Mouse (Mus musculus): Measurements from ENCODE around the gene Gm10100. TPM values are rescaled to one million over a fixed set of nuclear protein-coding genes. Genes with fewer than 3 reads are reported as not detected.

Gm10100 gene
- total RNA-seq (2023): not detected

DNA sequence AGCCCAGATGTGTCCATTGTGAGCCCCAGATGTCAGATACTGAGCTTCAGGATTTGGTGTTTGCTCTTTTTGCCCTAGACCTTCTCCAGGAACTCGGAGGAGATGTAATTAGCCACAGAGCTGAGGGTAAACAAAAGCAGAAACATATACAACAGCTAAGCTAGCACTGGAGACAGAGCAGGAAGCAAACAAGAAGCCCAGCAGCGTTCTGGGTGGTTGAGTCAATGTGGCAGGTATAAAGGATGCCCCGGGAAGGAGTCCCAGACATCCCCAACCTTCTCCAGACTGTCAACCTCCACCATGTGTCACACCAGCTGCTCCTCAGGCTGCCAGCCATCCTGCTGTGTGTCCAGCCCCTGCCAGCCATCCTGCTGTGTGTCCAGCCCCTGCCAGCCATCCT, at the start of gene Gm10100:
TSS of gene Gm10100 (plus strand) at position 301 of the 400 bp plus-strand sequence.

DNA sequence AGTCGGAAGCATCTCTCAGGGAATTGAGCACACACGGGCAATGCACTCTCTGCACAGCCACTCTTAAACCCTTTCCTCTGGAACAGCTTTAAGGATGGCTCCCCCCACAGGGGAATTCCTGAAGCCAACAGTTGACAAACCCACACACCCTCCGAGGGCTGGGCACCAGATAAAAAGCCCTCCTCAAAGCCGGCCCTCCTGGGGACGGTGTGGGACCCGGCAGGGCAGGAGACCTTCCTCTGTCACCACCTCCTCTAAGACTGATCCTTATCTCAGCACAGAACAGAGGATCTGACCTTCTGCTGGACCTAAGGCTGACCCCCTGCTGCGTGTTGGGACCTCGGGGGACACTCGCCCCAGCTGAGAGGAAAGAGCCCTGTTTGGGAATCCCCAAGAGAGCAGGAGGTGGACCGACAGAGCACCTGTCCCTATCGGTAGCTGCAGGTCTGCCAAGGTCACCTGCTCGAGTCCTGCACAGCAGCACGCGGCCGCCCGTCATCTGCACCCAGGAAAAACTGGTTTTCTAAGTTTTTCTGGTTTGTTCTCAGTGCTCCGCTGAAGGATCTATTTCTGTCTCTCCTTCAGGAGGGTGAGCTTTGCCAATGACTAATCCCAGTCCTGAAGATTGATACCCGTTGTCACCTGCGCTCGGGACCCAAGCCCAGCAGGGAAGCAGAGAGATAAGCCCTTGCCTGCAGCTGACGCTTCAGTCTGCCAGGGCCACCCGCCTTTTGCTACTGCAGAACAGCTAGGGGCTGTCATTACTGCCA, 40.2 kb upstream of the Gm10100 start, which contains the start of gene Tspear:
TSS of gene Tspear (plus strand) at position 675 of the 770 bp plus-strand sequence.

GRCm38 (mm10) chr10:77690356-77690807, 35.9 kb upstream of the Gm10100 start, which contains the start of gene Gm19402:
Gm19402 (minus strand) TSS chr10:77690757.

GRCm38 (mm10) chr10:77697133-77697532, 29.2 kb upstream of the Gm10100 start, which contains the start of gene Gm9508:
Gm9508 (minus strand) TSS chr10:77697233.

GRCm38 (mm10) chr10:77706326-77706725, 20.0 kb upstream of the Gm10100 start, which contains the start of gene Gm10272:
Gm10272 (plus strand) TSS chr10:77706626.

DNA sequence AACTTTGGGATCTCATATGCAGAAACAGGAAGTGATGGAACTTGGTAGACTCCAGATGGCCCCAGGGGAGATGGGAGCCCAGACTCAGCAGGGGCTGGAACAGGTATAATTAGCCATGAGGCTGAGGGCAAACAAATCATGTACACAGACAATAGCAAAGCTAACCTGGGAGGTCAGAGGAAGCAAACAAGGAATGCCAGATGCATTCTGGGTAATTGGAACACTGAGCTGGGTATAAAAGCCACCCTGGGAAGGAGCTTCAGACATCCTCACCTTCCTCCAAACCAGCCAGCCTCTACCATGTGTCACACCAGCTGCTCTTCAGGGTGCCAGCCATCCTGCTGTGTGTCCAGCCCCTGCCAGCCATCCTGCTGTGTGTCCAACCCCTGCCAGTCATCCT, 15.1 kb upstream of the Gm10100 start, which contains the start of gene Gm10024:
TSS of gene Gm10024 (plus strand) at position 301 of the 400 bp plus-strand sequence.

DNA sequence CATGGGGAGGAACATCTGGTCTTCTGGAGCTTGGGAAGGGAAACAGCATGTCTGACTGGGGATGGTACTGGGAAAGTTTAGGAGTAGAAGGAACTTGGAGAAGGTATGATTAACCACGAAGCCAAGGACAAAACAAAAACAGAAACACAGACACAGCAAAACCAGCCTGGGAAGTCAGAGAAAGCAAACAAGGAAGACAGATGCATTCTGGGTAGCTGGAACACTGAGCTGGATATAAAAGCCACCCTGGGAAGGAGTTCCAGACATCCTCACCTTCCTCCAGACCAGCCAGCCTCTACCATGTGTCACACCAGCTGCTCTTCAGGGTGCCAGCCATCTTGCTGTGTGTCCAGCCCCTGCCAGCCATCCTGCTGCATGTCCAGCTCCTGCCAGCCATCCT, 10.8 kb upstream of the Gm10100 start, which contains the start of gene Gm10142:
TSS of gene Gm10142 (plus strand) at position 301 of the 400 bp plus-strand sequence.

DNA sequence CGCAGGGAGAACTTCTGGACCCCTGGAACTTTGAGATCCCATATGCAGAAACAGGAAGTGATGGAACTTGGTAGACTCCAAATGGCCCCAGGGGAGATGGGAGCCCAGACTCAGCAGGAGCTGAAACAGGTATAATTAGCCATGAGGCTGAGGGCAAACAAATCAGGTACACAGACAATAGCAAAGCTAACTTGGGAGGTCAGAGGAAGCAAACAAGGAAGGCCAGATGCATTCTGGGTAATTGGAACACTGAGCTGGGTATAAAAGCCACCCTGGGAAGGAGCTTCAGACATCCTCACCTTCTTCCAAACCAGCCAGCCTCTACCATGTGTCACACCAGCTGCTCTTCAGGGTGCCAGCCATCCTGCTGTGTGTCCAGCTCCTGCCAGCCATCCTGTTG, 6.0 kb upstream of the Gm10100 start, which contains the start of gene Krtap12-1:
TSS of gene Krtap12-1 (plus strand) at position 301 of the 400 bp plus-strand sequence.

GRCm38 (mm10) chr10:77741924-77742688, 15.8 kb downstream of the Gm10100 start, which contains the start of gene Gm18596:
Gm18596 (minus strand) TSS chr10:77742638.

GRCm38 (mm10) chr10:77751254-77751653, 25.0 kb downstream of the Gm10100 start, which contains the start of gene Gm9736:
Gm9736 (minus strand) TSS chr10:77751354.

GRCm38 (mm10) chr10:77759582-77759981, 33.3 kb downstream of the Gm10100 start, which contains the start of gene Gm3233:
Gm3233 (minus strand) TSS chr10:77759682.

GRCm38 (mm10) chr10:77771225-77771624, 44.9 kb downstream of the Gm10100 start, which contains the start of gene Gm3238:
Gm3238 (minus strand) TSS chr10:77771325.

Other genes starting within 250 kb of the Gm10100 start
- gene Fam207a, start 210.7 kb upstream of the Gm10100 start, total RNA-seq (2023): 10 to 100 TPM; 25.9 to 27.2 TPM
- gene Itgb2, start 196.2 kb upstream of the Gm10100 start, total RNA-seq (2023): 10 to 100 TPM; 80.7 to 82.3 TPM
- gene Pttg1ip, start 144.8 kb upstream of the Gm10100 start, total RNA-seq (2023): 10 to 100 TPM; 80.4 to 90.8 TPM
- gene Sumo3, start 120.4 kb upstream of the Gm10100 start, total RNA-seq (2023): 10 to 100 TPM; 54.1 to 62.0 TPM
- not detected for gene Gm49325, start 120.3 kb upstream of the Gm10100 start, total RNA-seq (2023)
- gene Ube2g2, start 104.2 kb upstream of the Gm10100 start, total RNA-seq (2023): 10 to 100 TPM; 33.4 to 47.6 TPM
- gene Tspear, start 39.9 kb upstream of the Gm10100 start, total RNA-seq (2023): 1 to 10 TPM; 4.1 to 4.3 TPM
- not detected for gene Gm19402, start 35.7 kb upstream of the Gm10100 start, total RNA-seq (2023)
- not detected for gene Gm9508, start 29.3 kb upstream of the Gm10100 start, total RNA-seq (2023)
- not detected for gene Gm10272, start 19.9 kb upstream of the Gm10100 start, total RNA-seq (2023)
- not detected for gene Gm10024, start 15.0 kb upstream of the Gm10100 start, total RNA-seq (2023)
- gene Gm10142, start 10.7 kb upstream of the Gm10100 start, total RNA-seq (2023): not detected
- not detected for gene Krtap12-1, start 5.9 kb upstream of the Gm10100 start, total RNA-seq (2023)
- not detected for gene Gm18596, start 16.2 kb downstream of the Gm10100 start, total RNA-seq (2023)
- not detected for gene Gm9736, start 24.9 kb downstream of the Gm10100 start, total RNA-seq (2023)
- gene Gm3233, start 33.2 kb downstream of the Gm10100 start, total RNA-seq (2023): not detected
- gene Gm3238, start 44.8 kb downstream of the Gm10100 start, total RNA-seq (2023): not detected
- not detected for gene Gm7138, start 50.5 kb downstream of the Gm10100 start, total RNA-seq (2023)
- gene Gm3250, start 56.1 kb downstream of the Gm10100 start, total RNA-seq (2023): not detected
- gene Gm7137, start 61.7 kb downstream of the Gm10100 start, total RNA-seq (2023): not detected
- gene Gm9639, start 68.6 kb downstream of the Gm10100 start, total RNA-seq (2023): not detected
- gene Gm19668, start 72.6 kb downstream of the Gm10100 start, total RNA-seq (2023): not detected
- gene Gm9507, start 85.4 kb downstream of the Gm10100 start, total RNA-seq (2023): not detected
- not detected for gene Gm2696, start 88.2 kb downstream of the Gm10100 start, total RNA-seq (2023)
- gene Krtap10-4, start 100.6 kb downstream of the Gm10100 start, total RNA-seq (2023): not detected
- gene Krtap10-10, start 109.5 kb downstream of the Gm10100 start, total RNA-seq (2023): not detected
- not detected for gene Gm36176, start 120.3 kb downstream of the Gm10100 start, total RNA-seq (2023)
- gene Gm10318, start 126.4 kb downstream of the Gm10100 start, total RNA-seq (2023): not detected
- gene Gm3285, start 135.5 kb downstream of the Gm10100 start, total RNA-seq (2023): not detected
- under 1 TPM in 1 of 2 experiments, not detected in 1; 0.20 TPM for gene Lrrc3, start 176.1 kb downstream of the Gm10100 start, total RNA-seq (2023)
- 10 to 100 TPM; 22.2 to 34.6 TPM for gene Trpm2, start 244.1 kb downstream of the Gm10100 start, total RNA-seq (2023)

Measured in B cell, adult 67 days (primary cell).